Mouse (Mus musculus) hindbrain, embryonic 15.5 days (tissue): Measurements from ENCODE around the gene Arg2. TPM values are rescaled to one million over a fixed set of nuclear protein-coding genes. Genes with fewer than 3 reads are reported as not detected.

Experiments
- polyA plus RNA-seq: library from polyadenylated mRNA; unstranded; fragments of >200 nt; fragmentation: Nextera tagmentation; extraction: Ambion mirVana; gene quantifications from 2 replicates; pipeline ENCODE4 v1.2.1, GENCODE M21; 2015

The Arg2 gene
- polyA plus RNA-seq, 1 experiment from 2014 or later: 30.0 TPM

Other genes starting within 250 kb of the Arg2 start
- 1.7 and 1.8 TPM in 2 replicates for gene Plek2, start 223.8 kb upstream of the Arg2 start, polyA plus RNA-seq
- 68.0 and 70.9 TPM in 2 replicates for gene Tmem229b, start 123.2 kb upstream of the Arg2 start, polyA plus RNA-seq
- 2.3 TPM in 2 replicates for gene Plekhh1, start 101.6 kb upstream of the Arg2 start, polyA plus RNA-seq
- 21.6 and 21.9 TPM in 2 replicates for gene Pigh, start 41.1 kb upstream of the Arg2 start, polyA plus RNA-seq
- 221 and 231 TPM in 2 replicates for gene Vti1b, start 41.9 kb downstream of the Arg2 start, polyA plus RNA-seq
- gene Rdh11, start 61.5 kb downstream of the Arg2 start, polyA plus RNA-seq: 35.2 and 36.3 TPM in 2 replicates
- 0.75 and 1.1 TPM in 2 replicates for gene Rdh12, start 78.1 kb downstream of the Arg2 start, polyA plus RNA-seq
- 10.0 and 10.5 TPM in 2 replicates for gene Zfyve26, start 165.5 kb downstream of the Arg2 start, polyA plus RNA-seq
- 1.7 and 2.0 TPM in 2 replicates for gene Rad51b, start 166.5 kb downstream of the Arg2 start, polyA plus RNA-seq